Mouse (Mus musculus): ENCODE results near the gene Adgrg6. TPM values are rescaled to one million over a fixed set of nuclear protein-coding genes. Genes with fewer than 3 reads are reported as not detected.
A peak's percentile ranks its signal among the peaks of the same experiment; 100 is the strongest.

Gene Adgrg6
- polyA plus RNA-seq, 1 experiment from 2014 or later = 13.0 TPM

DNA sequence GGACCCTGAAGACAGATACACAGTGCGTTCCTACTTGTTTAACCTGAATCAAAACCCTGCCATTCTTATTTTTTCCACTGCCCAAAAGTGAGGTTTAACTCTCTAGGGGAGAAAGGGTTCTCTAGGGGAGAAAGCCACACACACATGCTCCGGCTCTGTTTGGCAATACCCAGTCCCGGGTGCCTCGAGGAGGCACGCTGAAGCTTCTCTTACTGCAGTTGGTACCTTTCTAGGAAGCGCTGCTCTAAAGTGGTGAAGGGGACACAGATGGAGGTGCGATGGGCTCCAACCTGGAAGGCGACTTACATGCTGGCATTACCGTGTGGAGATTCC is 885 bp downstream of the Adgrg6 start:
- Histone ChIP-seq H3K4me2 (ENCODE audit: low read depth, low read length) (peak overlapping the region; percentile 100), H3K36me3 (ENCODE audit: control insufficient read depth, insufficient read depth, low read length) (no peaks in the 10 kb centered on the region), H3K9me3 (ENCODE audit: control insufficient read depth, low read length) (no peaks in the 10 kb centered on the region), H3K27me3 (replicated peaks; ENCODE audit: control insufficient read depth, insufficient read depth, low read length) (0 out of 2 replicates have a peak, but pooled peaks cover 10% of the 10 kb centered on the region), H3K27ac (replicated peaks; ENCODE audit: low read depth, low read length) (peak overlapping the region; percentile 44; the same call in 1 of the 2 replicates), H3K4me1 (ENCODE audit: control insufficient read depth, insufficient read depth, low read length) (0 out of 2 replicates have a peak, but pooled peaks cover 4% of the 10 kb centered on the region), H3K4me3 (ENCODE audit: low read depth, low read length) (peak overlapping the region; percentile 84), H3K9ac (ENCODE audit: low read depth, low read length) (peak overlapping the region; percentile 78)
- DNase-seq (ENCODE audit: low spot score) = peak; percentile 25
- 10% methylated on average over 9 of the region's 9 CpGs for WGBS
- ATAC-seq (ENCODE audit: low read depth) = 0 out of 2 replicates have a peak, but pooled peaks have one; percentile 2

- Histone ChIP-seq H3K36me3 (ENCODE audit: control insufficient read depth, insufficient read depth, low read length) (no peaks in the 10 kb centered on the region), H3K4me3 (ENCODE audit: low read depth, low read length) (peak overlapping the region; percentile 84), H3K27me3 (replicated peaks; ENCODE audit: control insufficient read depth, insufficient read depth, low read length) (0 out of 2 replicates have a peak, but pooled peaks cover 10% of the 10 kb centered on the region), H3K9me3 (ENCODE audit: control insufficient read depth, low read length) (no peaks in the 10 kb centered on the region), H3K9ac (ENCODE audit: low read depth, low read length) (0 out of 2 replicates have a peak overlapping the region, but pooled peaks have one; percentile 8), H3K4me1 (ENCODE audit: control insufficient read depth, insufficient read depth, low read length) (0 out of 2 replicates have a peak, but pooled peaks cover 4% of the 10 kb centered on the region), H3K27ac (replicated peaks; ENCODE audit: low read depth, low read length) (no peak overlapping the region), H3K4me2 (ENCODE audit: low read depth, low read length) (peak overlapping the region; percentile 100)
- DNase-seq (ENCODE audit: low spot score) = peak; percentile 74
- no peak for ATAC-seq (ENCODE audit: low read depth)
- 45% methylated on average over 8 of the region's 8 CpGs for WGBS
Observed at GRCm38 (mm10) chr10:14543511-14544067, 1.9 kb downstream of the Adgrg6 start.

- Histone ChIP-seq H3K4me1 (ENCODE audit: control insufficient read depth, insufficient read depth, low read length) (no peaks in the 10 kb centered on the region), H3K27ac (replicated peaks; ENCODE audit: low read depth, low read length) (no peak overlapping the region), H3K4me3 (ENCODE audit: low read depth, low read length) (no peak overlapping the region), H3K4me2 (ENCODE audit: low read depth, low read length) (no peak overlapping the region), H3K36me3 (ENCODE audit: control insufficient read depth, insufficient read depth, low read length) (no peaks in the 10 kb centered on the region; the same call in 1 of the 2 replicates), H3K27me3 (replicated peaks; ENCODE audit: control insufficient read depth, insufficient read depth, low read length) (no peaks in the 10 kb centered on the region), H3K9me3 (ENCODE audit: control insufficient read depth, low read length) (no peaks in the 10 kb centered on the region), H3K9ac (ENCODE audit: low read depth, low read length) (no peak overlapping the region)
- 86% methylated on average over 3 of the region's 3 CpGs for WGBS
- no peak for DNase-seq (ENCODE audit: low spot score)
- no peak for ATAC-seq (ENCODE audit: low read depth)
Observed at GRCm38 (mm10) chr10:14537102-14537501, 8.4 kb downstream of the Adgrg6 start.

DNA sequence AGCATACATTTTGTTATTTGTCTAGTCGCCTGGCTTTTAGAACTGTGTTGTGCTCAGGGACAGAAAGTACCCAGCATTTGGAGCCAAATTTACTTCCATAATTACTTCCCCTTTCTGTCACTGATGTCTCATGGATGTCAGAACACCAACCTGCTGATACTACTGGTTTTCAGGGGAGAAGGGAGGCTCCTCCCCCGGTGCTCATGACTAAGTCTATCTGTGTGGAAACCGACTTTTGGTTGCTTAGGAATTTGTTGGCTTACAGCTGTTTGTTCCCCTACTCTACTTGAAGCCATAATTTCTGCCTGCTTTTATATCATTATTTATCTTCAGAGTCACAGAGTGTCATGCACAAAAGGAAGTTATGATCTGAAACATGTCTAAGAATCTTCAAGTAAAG is 14.4 kb downstream of the Adgrg6 start:
- Histone ChIP-seq H3K4me3 (ENCODE audit: low read depth, low read length) (no peak overlapping the region), H3K4me1 (ENCODE audit: control insufficient read depth, insufficient read depth, low read length) (no peaks in the 10 kb centered on the region), H3K27me3 (replicated peaks; ENCODE audit: control insufficient read depth, insufficient read depth, low read length) (no peaks in the 10 kb centered on the region), H3K9me3 (ENCODE audit: control insufficient read depth, low read length) (no peaks in the 10 kb centered on the region), H3K9ac (ENCODE audit: low read depth, low read length) (no peak overlapping the region), H3K4me2 (ENCODE audit: low read depth, low read length) (no peak overlapping the region), H3K27ac (replicated peaks; ENCODE audit: low read depth, low read length) (no peak overlapping the region), H3K36me3 (ENCODE audit: control insufficient read depth, insufficient read depth, low read length) (no peaks in the 10 kb centered on the region; the same call in 1 of the 2 replicates)
- 79% methylated on average over 3 of the region's 3 CpGs for WGBS
- no peak for ATAC-seq (ENCODE audit: low read depth)
- no peak for DNase-seq (ENCODE audit: low spot score)

DNA sequence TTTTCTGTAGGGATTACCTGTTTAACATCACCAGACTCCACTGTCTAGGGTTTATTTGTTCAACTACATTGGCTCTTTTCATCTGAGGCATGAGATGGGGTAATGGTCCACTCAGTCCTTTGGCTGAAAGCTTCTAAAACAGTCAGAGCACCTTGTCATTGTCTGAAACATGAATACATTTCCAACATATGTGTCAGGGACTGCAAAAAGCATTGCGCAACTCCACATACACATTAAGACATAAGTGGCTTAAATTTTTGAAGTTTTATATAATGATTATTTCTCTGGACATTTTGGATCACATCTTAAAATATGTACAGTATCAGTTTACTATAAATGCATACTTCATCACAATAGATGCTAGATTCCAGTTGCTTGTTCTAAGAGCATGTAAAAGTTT is 14.8 kb downstream of the Adgrg6 start:
- Histone ChIP-seq H3K9me3 (ENCODE audit: control insufficient read depth, low read length) (no peaks in the 10 kb centered on the region), H3K27ac (replicated peaks; ENCODE audit: low read depth, low read length) (no peak overlapping the region), H3K27me3 (replicated peaks; ENCODE audit: control insufficient read depth, insufficient read depth, low read length) (no peaks in the 10 kb centered on the region), H3K36me3 (ENCODE audit: control insufficient read depth, insufficient read depth, low read length) (no peaks in the 10 kb centered on the region; the same call in 1 of the 2 replicates), H3K4me2 (ENCODE audit: low read depth, low read length) (no peak overlapping the region), H3K9ac (ENCODE audit: low read depth, low read length) (no peak overlapping the region), H3K4me1 (ENCODE audit: control insufficient read depth, insufficient read depth, low read length) (no peaks in the 10 kb centered on the region), H3K4me3 (ENCODE audit: low read depth, low read length) (no peak overlapping the region)
- ATAC-seq (ENCODE audit: low read depth) = no peak
- WGBS = 95% methylated on average over 1 of the region's 1 CpGs
- DNase-seq (ENCODE audit: low spot score) = no peak

GRCm38 (mm10) chr10:14527765-14528164 is 17.7 kb downstream of the Adgrg6 start:
- Histone ChIP-seq H3K27me3 (replicated peaks; ENCODE audit: control insufficient read depth, insufficient read depth, low read length) (no peaks in the 10 kb centered on the region), H3K9me3 (ENCODE audit: control insufficient read depth, low read length) (no peaks in the 10 kb centered on the region), H3K27ac (replicated peaks; ENCODE audit: low read depth, low read length) (no peak overlapping the region), H3K4me2 (ENCODE audit: low read depth, low read length) (no peak overlapping the region), H3K9ac (ENCODE audit: low read depth, low read length) (no peak overlapping the region), H3K36me3 (ENCODE audit: control insufficient read depth, insufficient read depth, low read length) (no peaks in the 10 kb centered on the region), H3K4me3 (ENCODE audit: low read depth, low read length) (no peak overlapping the region), H3K4me1 (ENCODE audit: control insufficient read depth, insufficient read depth, low read length) (no peaks in the 10 kb centered on the region)
- ATAC-seq (ENCODE audit: low read depth) = no peak
- peak; percentile 53 for DNase-seq (ENCODE audit: low spot score)
- 53% methylated on average over 2 of the region's 2 CpGs for WGBS

- no peaks in the 10 kb centered on the region for H3K36me3 ChIP-seq (ENCODE audit: control insufficient read depth, insufficient read depth, low read length)
- no peak overlapping the region for H3K27ac ChIP-seq (replicated peaks; ENCODE audit: low read depth, low read length)
- 0 out of 2 replicates have a peak, but pooled peaks cover 4% of the 10 kb centered on the region for H3K4me1 ChIP-seq (ENCODE audit: control insufficient read depth, insufficient read depth, low read length)
- ATAC-seq (ENCODE audit: low read depth) (no peak), DNase-seq (ENCODE audit: low spot score) (no peak)
- H3K9me3 ChIP-seq (ENCODE audit: control insufficient read depth, low read length) = no peaks in the 10 kb centered on the region
- WGBS = 88% methylated on average over 5 of the region's 5 CpGs
- H3K9ac ChIP-seq (ENCODE audit: low read depth, low read length) = no peak overlapping the region
- H3K4me3 ChIP-seq (ENCODE audit: low read depth, low read length) = no peak overlapping the region
- no peaks in the 10 kb centered on the region for H3K27me3 ChIP-seq (replicated peaks; ENCODE audit: control insufficient read depth, insufficient read depth, low read length)
- no peak overlapping the region for H3K4me2 ChIP-seq (ENCODE audit: low read depth, low read length)
Observed at GRCm38 (mm10) chr10:14522729-14523128, 22.7 kb downstream of the Adgrg6 start.

- H3K9me3 ChIP-seq (ENCODE audit: control insufficient read depth, low read length) = no peaks in the 10 kb centered on the region
- no peak overlapping the region for H3K4me3 ChIP-seq (ENCODE audit: low read depth, low read length)
- DNase-seq (ENCODE audit: low spot score) (peak; percentile 74), ATAC-seq (ENCODE audit: low read depth) (peak; percentile 86; the same call in 1 of the 2 replicates)
- WGBS = 39% methylated on average over 8 of the region's 8 CpGs
- no peak overlapping the region for H3K4me2 ChIP-seq (ENCODE audit: low read depth, low read length)
- H3K27ac ChIP-seq (replicated peaks; ENCODE audit: low read depth, low read length) = no peak overlapping the region; the same call in 1 of the 2 replicates
- H3K27me3 ChIP-seq (replicated peaks; ENCODE audit: control insufficient read depth, insufficient read depth, low read length) = no peaks in the 10 kb centered on the region
- H3K36me3 ChIP-seq (ENCODE audit: control insufficient read depth, insufficient read depth, low read length) = no peaks in the 10 kb centered on the region
- no peak overlapping the region for H3K9ac ChIP-seq (ENCODE audit: low read depth, low read length)
- 0 out of 2 replicates have a peak, but pooled peaks cover 4% of the 10 kb centered on the region for H3K4me1 ChIP-seq (ENCODE audit: control insufficient read depth, insufficient read depth, low read length)
Observed at GRCm38 (mm10) chr10:14520912-14521675, 24.4 kb downstream of the Adgrg6 start.

All from embryonic facial prominence, embryonic 14.5 days (tissue).